In genomic region chr11:45991604-45992003, GRCm38 (mm10) we compare ENCODE assay signal across 8 mouse cellular contexts. TPM values are rescaled to one million over a fixed set of nuclear protein-coding genes. Genes with fewer than 3 reads are reported as not detected.
DNase-seq lines count a peak whose midpoint lies in the region; ATAC-seq and TF ChIP-seq lines count a peak whose summit lies in the region.

No protein-coding gene starts in this region.

- H3K9ac ChIP-seq in midbrain, postnatal 0 days (replicated peaks; ENCODE audit: low read length, poor library complexity, severe bottlenecking), result no peak overlapping the region; the same call in 1 of the 2 replicates

- H3K4me3 ChIP-seq in midbrain, postnatal 0 days (ENCODE audit: low read depth, low read length), result 0 out of 2 replicates have a peak overlapping the region, but pooled peaks have one; percentile 10

- H3K36me3 ChIP-seq in midbrain, postnatal 0 days (ENCODE audit: insufficient read depth, low read length), result no peaks in the 10 kb centered on the region

- peak; percentile 38 for DNase-seq in adrenal gland, adult 2 months
- no peak for DNase-seq in adrenal gland, postnatal 4 days (ENCODE audit: low spot score in 2 of 2)
- peak; percentile 64 for DNase-seq in embryo, embryonic 11 days
- DNase-seq in heart, postnatal 25 days (ENCODE audit: low spot score), result peak; percentile 1
- peak; percentile 29 for DNase-seq in liver
- DNase-seq in midbrain, postnatal 0 days (ENCODE audit: low spot score), result no peak
- no peak for DNase-seq in spleen, postnatal 36 days (ENCODE audit: low spot score in 2 of 2)

- H3K4me1 ChIP-seq in midbrain, postnatal 0 days (ENCODE audit: insufficient read depth, low read length), result no peaks in the 10 kb centered on the region

- intact Hi-C loops in heart, postnatal 25 days (cut with DNase I), result no loop called here

- no peaks in the 10 kb centered on the region for H3K27me3 ChIP-seq in midbrain, postnatal 0 days (ENCODE audit: insufficient read depth, low read length)

- H3K9me3 ChIP-seq in midbrain, postnatal 0 days (ENCODE audit: low read length), result no peaks in the 10 kb centered on the region

- 13% methylated on average over 16 of the region's 16 CpGs for WGBS in midbrain, postnatal 0 days

- ATAC-seq in midbrain, postnatal 0 days (ENCODE audit: low FRiP score), result no peak
- no peak for ATAC-seq in megakaryocyte progenitor cell, adult 5-6 weeks (replicated peaks; ENCODE audit: poor library complexity)

- H3K27ac ChIP-seq in midbrain, postnatal 0 days (ENCODE audit: low read depth, low read length), result no peak overlapping the region

- no peak for TF ChIP-seq CTCF in midbrain, postnatal 0 days (IDR thresholded peaks at IDR 0.05)

- H3K4me2 ChIP-seq in midbrain, postnatal 0 days (ENCODE audit: low read depth, low read length, poor library complexity, severe bottlenecking), result peak overlapping the region; percentile 34

RNA-seq across cellular contexts. Expression of gene Sox30, which starts 11.5 kb away (rescaled TPM):
- total RNA-seq in adrenal gland, adult 2 months (2021), result under 1 TPM; 0.14 to 0.28 TPM
- polyA plus RNA-seq in adrenal gland, adult 2 months (2012; rRNA removed), result 0.21 and 0.25 TPM in 2 replicates
- total RNA-seq in adrenal gland, postnatal 4 days (2021), result under 1 TPM; 0.34 to 0.67 TPM
- total RNA-seq in heart, postnatal 25 days (2021), result under 1 TPM; 0.18 to 0.25 TPM
- 0.16 and 0.47 TPM in 2 replicates for total RNA-seq in midbrain, postnatal 0 days (2014; rRNA removed)
- 0.06 and 0.07 TPM in 2 replicates for polyA plus RNA-seq in midbrain, postnatal 0 days (2015; fragmentation: Nextera tagmentation; extraction: Ambion mirVana)
- not detected in 2 replicates for total RNA-seq in megakaryocyte progenitor cell, adult 5-6 weeks (2015)
- total RNA-seq in megakaryocyte progenitor cell, adult 5-6 weeks (2017), result not detected in 2 replicates

RNA-seq across cellular contexts. Expression of gene Thg1l, which starts 36.3 kb away (rescaled TPM):
- 10 to 100 TPM; 16.9 to 17.8 TPM for total RNA-seq in adrenal gland, adult 2 months (2021)
- 3.4 and 4.6 TPM in 2 replicates for polyA plus RNA-seq in adrenal gland, adult 2 months (2012; rRNA removed)
- 10 to 100 TPM; 21.2 to 21.3 TPM for total RNA-seq in adrenal gland, postnatal 4 days (2021)
- 1 to 10 TPM; 4.4 to 7.2 TPM for total RNA-seq in heart, postnatal 25 days (2021)
- 11.1 TPM in 2 replicates for total RNA-seq in midbrain, postnatal 0 days (2014; rRNA removed)
- 8.8 TPM in 2 replicates for polyA plus RNA-seq in midbrain, postnatal 0 days (2015; fragmentation: Nextera tagmentation; extraction: Ambion mirVana)
- total RNA-seq in megakaryocyte progenitor cell, adult 5-6 weeks (2015), result 13.3 and 20.2 TPM in 2 replicates
- total RNA-seq in megakaryocyte progenitor cell, adult 5-6 weeks (2017), result 24.5 and 31.5 TPM in 2 replicates

RNA-seq across cellular contexts. Expression of gene Lsm11, which starts 46.9 kb away (rescaled TPM):
- 10 to 100 TPM in 1 of 2 experiments, 1 to 10 TPM in 1; 7.0 to 19.1 TPM for total RNA-seq in adrenal gland, adult 2 months (2021)
- polyA plus RNA-seq in adrenal gland, adult 2 months (2012; rRNA removed), result 4.8 and 6.9 TPM in 2 replicates
- 10 to 100 TPM; 10.0 to 12.4 TPM for total RNA-seq in adrenal gland, postnatal 4 days (2021)
- 1 to 10 TPM; 3.6 to 4.3 TPM for total RNA-seq in heart, postnatal 25 days (2021)
- total RNA-seq in midbrain, postnatal 0 days (2014; rRNA removed), result 89.2 and 106 TPM in 2 replicates
- polyA plus RNA-seq in midbrain, postnatal 0 days (2015; fragmentation: Nextera tagmentation; extraction: Ambion mirVana), result 31.8 and 32.9 TPM in 2 replicates
- 5.2 and 6.3 TPM in 2 replicates for total RNA-seq in megakaryocyte progenitor cell, adult 5-6 weeks (2015)
- 3.1 and 4.2 TPM in 2 replicates for total RNA-seq in megakaryocyte progenitor cell, adult 5-6 weeks (2017)

Comparison
In these comparisons a context has a peak if more than half of its experiments do, and no peak if none do; other contexts are left out.
1. DNase-seq: peak in adrenal gland, adult 2 months (single experiment), embryo, embryonic 11 days (single experiment), heart, postnatal 25 days (single experiment) and liver (single experiment); none in adrenal gland, postnatal 4 days (0 of 2), midbrain, postnatal 0 days (single experiment) and spleen, postnatal 36 days (0 of 2).